Mouse (Mus musculus) intestine, postnatal 0 days (tissue): ENCODE results near the gene Slc22a4. TPM values are rescaled to one million over a fixed set of nuclear protein-coding genes. Genes with fewer than 3 reads are reported as not detected.

ENCODE experiments used
- ATAC-seq: fragments of 200-750 bp; cut with Nextera tagmentation; 2 replicates; pipeline ENCODE4 v1.8.0; 2017; ENCODE audit warnings: mild to moderate bottlenecking, moderate TSS enrichment, moderate library complexity
- H3K27ac ChIP-seq: fragments of 300-500 bp; sonication (generic); 2 replicates; pipeline ENCODE4 v1.5.1; 2014; ENCODE audit warnings: mild to moderate bottlenecking, low read depth, low read length, moderate library complexity
- H3K27me3 ChIP-seq: fragments of 300-500 bp; sonication (generic); replicated peaks from 2 replicates; pipeline ENCODE4 v1.6.1; 2014; ENCODE audit warnings: low read length, mixed read lengths; ENCODE audit not compliant: control insufficient read depth, insufficient read depth
- H3K36me3 ChIP-seq: fragments of 300-500 bp; sonication (generic); 2 replicates; pipeline ENCODE4 v1.6.1; 2014; ENCODE audit warnings: mild to moderate bottlenecking, moderate library complexity; ENCODE audit not compliant: control insufficient read depth, insufficient read depth
- H3K4me1 ChIP-seq: fragments of 300-500 bp; sonication (generic); replicated peaks from 2 replicates; pipeline ENCODE4 v1.6.1; 2014; ENCODE audit warnings: antibody characterized with exemption, low read length, mixed read lengths; ENCODE audit not compliant: control insufficient read depth, insufficient read depth
- H3K4me2 ChIP-seq: fragments of 300-500 bp; sonication (generic); replicated peaks from 2 replicates; pipeline ENCODE4 v1.6.1; 2014; ENCODE audit warnings: low read depth, mild to moderate bottlenecking, moderate library complexity
- H3K4me3 ChIP-seq: fragments of 300-500 bp; sonication (generic); 2 replicates; pipeline ENCODE4 v1.5.1; 2014; ENCODE audit warnings: low read depth, low read length
- H3K9ac ChIP-seq: fragments of 300-500 bp; sonication (generic); 2 replicates; pipeline ENCODE4 v1.6.1; 2014; ENCODE audit warnings: mild to moderate bottlenecking, low read depth, low read length
- H3K9me3 ChIP-seq: fragments of 300-500 bp; sonication (generic); 2 replicates; pipeline ENCODE4 v1.6.1; 2016; ENCODE audit warnings: mixed run types; ENCODE audit not compliant: control insufficient read depth
- CTCF ChIP-seq: sonication (generic); IDR thresholded peaks from 2 replicates; pipeline ENCODE4 v1.5.1; 2016; ENCODE audit warnings: low read depth, mild to moderate bottlenecking, control low read depth, antibody characterized with exemption, moderate library complexity
- WGBS: fragments of 180-500 bp; shearing (Covaris S2); extraction: QIAGEN DNeasy Blood & Tissue Kit; methylation state at CpG from one replicate; pipeline ENCODE4 v1.1.7; 2014; 5-methylcytosine and 5-hydroxymethylcytosine counted together
- polyA plus RNA-seq: library from polyadenylated mRNA; unstranded; fragments of >200 nt; fragmentation: Nextera tagmentation; extraction: Ambion mirVana; gene quantifications from 2 replicates; pipeline ENCODE4 v1.2.1, GENCODE M21; 2015

The Slc22a4 gene
- polyA plus RNA-seq: 1.2 and 1.3 TPM in 2 replicates

DNA sequence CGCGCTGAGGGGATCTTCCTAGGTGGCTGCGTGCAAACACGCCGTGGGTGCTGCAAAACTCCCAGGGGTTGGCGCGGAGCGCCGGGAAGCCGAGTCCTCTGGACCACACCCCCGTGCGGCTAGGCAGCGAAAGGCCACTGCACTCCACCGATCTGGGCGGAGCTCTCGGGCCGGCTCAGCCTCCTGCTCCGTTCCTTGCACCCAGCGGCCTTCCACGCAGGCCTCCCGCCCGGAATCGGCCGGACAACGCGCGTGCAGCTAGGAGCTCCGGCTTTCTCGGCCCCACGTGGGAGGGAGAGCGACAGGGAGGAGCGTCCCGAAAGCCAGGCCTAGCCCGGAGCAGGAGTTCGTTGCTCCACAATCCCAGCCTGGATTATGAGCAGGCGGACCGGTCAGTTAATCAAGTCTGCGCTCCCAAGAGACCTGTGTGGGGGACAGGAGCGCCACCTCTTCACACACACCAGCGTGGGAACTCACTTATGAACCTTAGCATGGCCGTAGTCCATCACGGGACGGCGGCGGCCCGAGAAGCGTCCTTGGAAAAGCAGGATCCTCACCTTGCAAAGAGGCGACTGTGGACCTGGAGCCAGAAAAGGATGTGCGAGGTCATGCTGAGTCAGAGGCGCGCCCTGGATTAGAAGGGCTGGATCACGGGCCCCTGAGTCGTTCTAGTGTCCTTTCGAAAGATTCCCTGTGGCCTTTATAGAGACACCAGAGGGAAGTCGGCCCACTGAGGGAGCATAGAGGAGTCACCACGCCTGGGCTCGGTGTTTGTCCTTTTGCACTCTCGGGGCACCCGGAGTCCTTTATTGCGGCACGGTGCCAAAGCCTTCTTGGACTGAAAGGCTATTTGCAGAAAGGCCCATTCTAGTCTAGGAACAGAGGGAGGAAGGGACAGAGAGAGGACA lies at the start of gene Slc22a4:
TSS of gene Slc22a4 (minus strand) at position 47 of the 908 bp plus-strand sequence.
- peak; percentile 54 for TF ChIP-seq CTCF
- Histone ChIP-seq H3K9me3 (no peaks in the 10 kb centered on the region), H3K27ac (no peak within 1 kb of the TSS), H3K4me3 (peak within 1 kb of the TSS; percentile 45), H3K9ac (peak within 1 kb of the TSS; percentile 35; the same call in 1 of the 2 replicates), H3K27me3 (0 out of 2 replicates have a peak, but pooled peaks cover 4% of the 10 kb centered on the region), H3K4me1 (no peaks in the 10 kb centered on the region), H3K4me2 (peak within 1 kb of the TSS; percentile 90), H3K36me3 (no peaks in the 10 kb centered on the region)
- peak; percentile 79 for ATAC-seq
- 2% methylated on average over 61 of the region's 61 CpGs for WGBS

DNA sequence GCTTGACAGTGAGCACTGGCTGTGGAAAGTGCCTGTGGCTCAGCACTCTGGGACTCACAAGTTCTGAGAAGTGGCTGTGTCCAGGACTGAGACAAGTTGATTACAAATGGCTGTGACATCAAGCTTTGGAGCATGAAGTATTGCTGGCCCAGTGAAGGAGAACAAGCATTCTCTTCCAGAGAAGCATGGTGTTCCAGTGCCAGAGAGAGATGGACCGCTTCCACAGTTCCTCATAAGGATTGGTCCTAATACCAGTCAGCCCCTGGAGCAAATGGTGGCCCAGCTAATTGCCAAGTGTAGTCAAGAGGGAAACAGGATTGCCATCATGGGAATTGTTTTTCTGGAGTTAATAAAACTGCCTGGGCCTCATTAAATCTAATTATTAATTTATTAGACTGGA lies 48.2 kb upstream of the Slc22a4 start:
- Histone ChIP-seq H3K27ac (no peak overlapping the region), H3K4me2 (no peak overlapping the region), H3K4me3 (no peak overlapping the region), H3K36me3 (no peaks in the 10 kb centered on the region), H3K9ac (no peak overlapping the region), H3K4me1 (no peaks in the 10 kb centered on the region), H3K9me3 (no peaks in the 10 kb centered on the region), H3K27me3 (no peaks in the 10 kb centered on the region)
- no peak for TF ChIP-seq CTCF
- 97% methylated on average over 1 of the region's 1 CpGs for WGBS
- no peak for ATAC-seq

DNA sequence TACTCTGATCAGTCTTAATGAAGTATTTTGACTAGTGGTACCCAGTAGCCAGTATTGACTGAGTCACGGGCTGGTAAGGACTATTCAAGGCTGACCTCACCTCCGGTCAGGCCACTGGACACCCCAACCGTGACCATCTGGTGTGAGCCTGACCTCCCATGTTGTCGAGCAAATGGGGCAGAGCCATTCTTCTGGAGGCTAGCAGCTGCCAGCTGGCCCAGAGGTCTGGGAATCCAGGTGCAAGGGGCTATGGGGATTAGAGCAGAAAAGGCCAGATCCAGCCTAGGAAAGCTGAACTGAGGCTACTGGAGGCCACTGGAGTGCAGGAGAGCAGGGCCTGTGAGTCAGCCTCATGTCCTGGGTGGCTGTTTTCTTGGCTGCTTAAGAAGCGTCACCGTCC lies 47.5 kb upstream of the Slc22a4 start:
- Histone ChIP-seq H3K36me3 (no peaks in the 10 kb centered on the region), H3K4me2 (no peak overlapping the region), H3K9me3 (no peaks in the 10 kb centered on the region), H3K27ac (no peak overlapping the region), H3K9ac (no peak overlapping the region), H3K4me1 (no peaks in the 10 kb centered on the region), H3K27me3 (0 out of 2 replicates have a peak, but pooled peaks cover 5% of the 10 kb centered on the region), H3K4me3 (no peak overlapping the region)
- no peak for TF ChIP-seq CTCF
- no peak for ATAC-seq
- WGBS: 88% methylated on average over 6 of the region's 6 CpGs

DNA sequence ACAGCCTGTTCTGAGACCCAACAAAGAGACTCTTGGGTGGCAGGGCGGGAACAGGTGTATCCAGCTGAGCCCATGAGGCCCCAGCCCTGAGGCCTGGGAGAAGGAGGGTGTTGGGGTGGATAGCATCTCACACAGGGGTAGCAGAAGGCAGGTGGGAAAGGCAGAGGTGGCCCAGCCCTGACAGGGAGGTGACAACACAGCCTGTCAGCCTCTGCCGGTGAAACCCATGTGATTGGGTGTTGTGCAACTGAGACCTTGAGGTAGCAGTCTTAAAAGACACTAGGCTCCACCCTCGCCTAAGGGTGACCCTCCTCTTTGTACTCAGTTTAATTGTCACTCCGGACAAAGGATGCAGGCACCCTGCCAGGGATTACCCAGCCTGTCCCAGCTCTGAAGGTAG lies 45.4 kb upstream of the Slc22a4 start:
- Histone ChIP-seq H3K9ac (no peak overlapping the region), H3K27ac (no peak overlapping the region), H3K36me3 (no peaks in the 10 kb centered on the region), H3K4me3 (no peak overlapping the region), H3K4me2 (no peak overlapping the region), H3K4me1 (no peaks in the 10 kb centered on the region), H3K27me3 (0 out of 2 replicates have a peak, but pooled peaks cover 10% of the 10 kb centered on the region), H3K9me3 (no peaks in the 10 kb centered on the region)
- WGBS: 36% methylated on average over 4 of the region's 4 CpGs
- peak; percentile 29; the same call in 1 of the 2 replicates for ATAC-seq
- TF ChIP-seq CTCF: no peak

DNA sequence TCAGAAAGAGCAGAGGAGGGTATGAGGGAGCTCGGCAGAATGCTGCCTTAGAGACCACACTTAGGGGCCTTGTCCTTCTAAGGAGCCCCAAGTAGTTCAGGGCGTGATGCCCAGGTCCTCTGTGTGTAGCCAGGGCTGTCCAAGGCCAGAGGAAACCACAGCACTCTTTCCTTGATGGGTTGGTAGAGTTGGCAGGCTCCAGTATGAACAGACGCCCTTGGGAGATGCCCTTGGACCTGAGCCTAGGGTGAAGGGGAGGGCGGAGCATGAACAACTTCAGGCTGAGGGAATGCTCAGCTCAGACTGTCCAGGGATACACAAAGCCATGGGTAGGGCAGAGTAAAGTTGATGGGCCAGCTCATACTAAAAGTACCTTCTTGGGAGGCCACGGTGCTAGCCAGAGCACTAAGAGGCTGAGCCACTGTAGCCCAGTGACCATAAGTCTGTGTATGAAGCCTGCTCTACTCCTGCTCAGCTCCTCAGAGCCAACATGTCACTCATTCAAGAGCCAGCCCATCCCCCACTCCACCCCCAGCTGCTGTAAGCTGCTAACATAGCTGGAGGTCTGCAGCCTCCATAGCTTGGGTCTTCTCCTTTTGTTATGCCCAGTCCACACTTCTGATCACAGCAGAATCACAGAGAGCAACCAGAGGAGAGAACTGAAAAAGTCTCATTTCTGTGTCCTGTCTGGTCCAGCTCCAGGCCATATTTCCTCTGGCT lies 44.0 kb upstream of the Slc22a4 start:
- no peak for TF ChIP-seq CTCF
- H3K4me3 ChIP-seq: no peak overlapping the region
- no peaks in the 10 kb centered on the region for H3K4me1 ChIP-seq
- WGBS: 86% methylated on average over 5 of the region's 5 CpGs
- ATAC-seq: no peak
- H3K4me2 ChIP-seq: no peak overlapping the region
- H3K9me3 ChIP-seq: no peaks in the 10 kb centered on the region
- H3K27me3 ChIP-seq: peaks cover 16% of the 10 kb centered on the region; the same call in 1 of the 2 replicates
- H3K9ac ChIP-seq: no peak overlapping the region
- H3K36me3 ChIP-seq: no peaks in the 10 kb centered on the region
- H3K27ac ChIP-seq: no peak overlapping the region
